Mouse (Mus musculus) heart, postnatal 0 days (tissue): Measurements from ENCODE around the gene Nfia.

Experiments used
- CTCF ChIP-seq: IDR thresholded peaks from 2 replicates; pipeline ENCODE4 v1.5.1; 2016; ENCODE audit warnings: antibody characterized with exemption, control low read depth, low read depth
- EP300 ChIP-seq: IDR thresholded peaks from 2 replicates; pipeline ENCODE4 v1.6.1; 2016; ENCODE audit warnings: antibody characterized with exemption, low read depth

GRCm38 (mm10) chr4:98150576-98150975, 378.0 kb downstream of the Nfia start:
- no peak for TF ChIP-seq CTCF
- no peak for TF ChIP-seq EP300
